Mouse (Mus musculus) cerebellum, adult 2 months (tissue): ENCODE measurements around the gene Akap2.

ENCODE experiments used
- CTCF ChIP-seq: fragments of 200-500 bp; IDR thresholded peaks from 2 replicates; pipeline ENCODE4 v1.5.1; 2011; ENCODE audit warnings: low read depth, mild to moderate bottlenecking, control low read depth, low read length, moderate library complexity, borderline replicate concordance; ENCODE audit not compliant: insufficient read depth
- POLR2A ChIP-seq: fragments of 200-500 bp; IDR thresholded peaks from 2 replicates; pipeline ENCODE4 v1.6.1; 2011; ENCODE audit warnings: low read length, control low read depth, borderline replicate concordance; ENCODE audit not compliant: insufficient read depth

- no peak for TF ChIP-seq POLR2A
- no peak for TF ChIP-seq CTCF
Observed at GRCm38 (mm10) chr4:57862269-57862986, 145.0 kb downstream of the Akap2 start.
